Mouse (Mus musculus): ENCODE results near the gene Actl11.

The Actl11 gene

GRCm38 (mm10) chr9:107961881-107962280, 33.6 kb downstream of the Actl11 start:
- DNase-seq (ENCODE audit: low read depth, low spot score), result no peak

GRCm38 (mm10) chr9:107962916-107963315, 34.6 kb downstream of the Actl11 start:
- no peak for DNase-seq (ENCODE audit: low read depth, low spot score)

DNA sequence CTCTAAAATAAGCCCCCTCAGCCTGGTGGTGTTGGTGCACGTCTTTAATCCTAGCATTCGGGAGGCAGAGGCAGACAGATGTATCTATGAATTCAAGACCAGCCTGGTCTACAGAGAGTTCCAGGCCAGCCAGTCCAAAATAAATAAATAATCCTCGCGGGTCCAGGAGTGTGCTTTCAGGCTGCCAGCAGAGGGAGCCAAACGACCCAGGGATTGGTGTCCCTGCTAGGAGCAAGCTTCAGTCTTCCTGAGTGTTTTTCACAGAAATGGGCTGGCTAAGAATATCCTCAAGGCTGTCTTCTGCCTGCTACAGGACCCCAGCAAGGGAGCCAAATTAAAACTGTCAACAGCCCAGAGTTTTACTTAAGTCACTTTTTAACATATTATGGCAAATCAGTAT, 35.4 kb downstream of the Actl11 start:
- DNase-seq (ENCODE audit: low read depth, low spot score), result peak; percentile 85

GRCm38 (mm10) chr9:107964681-107965080, 36.4 kb downstream of the Actl11 start:
- DNase-seq (ENCODE audit: low read depth, low spot score), result no peak

DNA sequence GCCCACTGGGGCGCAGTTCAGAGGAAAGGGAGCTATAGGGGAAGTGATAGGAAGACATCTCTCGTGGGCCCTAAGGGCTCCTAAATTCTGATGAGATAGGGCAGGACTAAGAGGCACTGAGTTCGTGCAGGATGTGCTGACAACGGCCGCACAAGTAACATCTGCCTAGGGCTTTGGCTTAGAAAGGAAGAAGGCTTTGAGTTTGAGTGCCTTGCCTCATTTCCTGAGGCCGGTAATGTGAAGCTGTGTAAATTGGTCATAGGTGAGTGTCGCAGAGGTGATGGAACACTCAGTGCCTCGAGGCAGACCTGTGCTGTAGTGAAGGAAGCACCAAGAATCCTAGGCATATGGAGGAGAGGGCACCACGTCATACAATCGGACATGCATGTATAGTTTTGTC, 38.4 kb downstream of the Actl11 start:
- DNase-seq (ENCODE audit: low read depth, low spot score), result no peak

DNA sequence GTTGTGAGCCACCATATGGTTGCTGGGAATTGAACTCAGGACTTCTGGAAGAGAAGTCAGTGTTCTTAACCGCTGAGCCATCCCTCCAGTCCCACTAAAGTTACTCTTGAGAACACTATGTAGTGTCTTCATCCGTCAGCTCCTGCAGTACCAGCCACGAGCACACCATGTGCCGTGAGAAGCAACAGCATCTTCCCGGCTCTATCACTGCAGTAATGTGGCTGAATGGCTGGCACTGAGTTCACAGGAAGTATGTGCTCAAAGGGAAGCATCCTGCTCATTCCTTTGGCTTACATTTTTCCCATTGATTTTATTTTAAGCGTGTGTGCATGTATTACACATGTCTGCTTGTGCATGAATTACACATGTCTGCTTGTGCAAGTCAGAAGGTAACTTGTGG, 39.2 kb downstream of the Actl11 start:
- DNase-seq (ENCODE audit: low read depth, low spot score), result no peak

DNA sequence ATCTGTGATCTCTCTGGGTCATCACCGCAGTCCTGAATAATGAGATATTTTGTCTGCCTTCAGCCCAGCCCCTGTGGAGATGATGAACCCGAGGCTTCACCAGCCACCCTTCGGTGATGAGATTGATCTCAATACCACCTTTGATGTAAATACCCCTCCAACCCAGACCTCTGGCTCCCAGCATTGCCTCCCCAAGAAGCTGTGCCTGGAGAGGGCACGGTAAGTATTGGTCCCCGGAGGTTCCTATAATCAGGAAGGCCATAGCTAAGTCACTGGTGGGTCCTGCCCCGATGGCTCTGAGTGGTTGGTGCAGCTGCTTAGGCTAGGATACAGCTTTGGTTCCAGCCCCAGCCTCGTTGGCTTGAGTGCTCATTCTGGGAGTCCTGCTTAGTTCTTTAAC, 40.3 kb downstream of the Actl11 start:
- DNase-seq (ENCODE audit: low read depth, low spot score), result no peak

DNA sequence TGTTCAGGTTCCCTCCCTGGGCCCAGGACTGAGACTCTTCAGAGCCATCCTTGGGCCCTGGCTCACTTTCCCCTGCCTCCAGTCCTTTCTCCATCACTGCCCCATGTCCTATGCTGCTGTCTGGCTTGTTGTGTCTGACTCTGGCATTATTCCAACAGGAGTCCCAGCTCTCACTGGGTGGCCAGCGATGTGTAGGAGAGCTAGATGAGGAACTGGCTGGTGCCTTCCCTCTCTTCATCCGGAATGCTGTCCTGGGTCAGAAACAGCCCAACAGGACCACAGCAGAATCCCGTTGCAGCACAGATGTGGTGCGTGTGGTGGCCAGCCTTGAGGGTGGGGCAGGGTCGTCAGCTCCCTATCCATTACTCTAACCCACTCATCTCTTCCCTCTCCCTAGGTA, 42.0 kb downstream of the Actl11 start:
- no peak for DNase-seq (ENCODE audit: low read depth, low spot score)

GRCm38 (mm10) chr9:107971690-107972541, 43.6 kb downstream of the Actl11 start:
- peak; percentile 66 for DNase-seq (ENCODE audit: low read depth, low spot score)

DNA sequence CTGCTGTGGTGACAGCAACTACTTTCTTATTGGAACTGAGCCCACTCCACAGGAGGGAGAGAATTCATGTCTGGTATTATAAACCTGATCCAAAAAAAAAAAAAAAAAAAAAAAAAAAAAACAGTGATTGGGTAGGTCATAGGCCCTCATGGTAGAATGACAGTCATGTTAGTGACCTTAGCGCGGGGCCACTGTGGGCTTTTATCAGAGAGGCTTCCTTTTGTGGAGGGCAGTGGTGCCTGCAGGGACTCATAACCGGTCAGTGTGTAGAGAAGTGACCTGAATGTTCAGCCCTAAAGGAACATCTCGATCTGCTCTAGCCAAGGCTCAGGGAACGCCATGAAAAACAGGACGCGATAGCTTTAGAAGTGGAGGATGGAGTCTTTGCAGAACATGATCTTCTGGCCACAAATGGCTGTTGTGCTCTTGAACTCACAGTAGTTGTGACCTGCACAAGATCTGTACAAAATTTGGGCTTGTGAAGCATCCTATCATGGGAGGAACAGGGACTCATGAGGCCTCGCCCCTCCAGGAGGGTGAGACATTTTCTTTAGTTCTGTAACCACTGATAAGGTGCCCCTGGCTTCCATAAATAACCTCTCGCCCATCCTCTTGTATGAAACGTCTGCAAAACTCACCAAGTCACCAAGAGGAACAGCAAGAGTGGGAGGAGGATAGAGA, 46.4 kb downstream of the Actl11 start:
- no peak for DNase-seq (ENCODE audit: low read depth, low spot score)

- peak; percentile 65 for DNase-seq (ENCODE audit: low read depth, low spot score)
These were observed 47.4 kb downstream of the Actl11 start, which contains the start of gene Uba7 for GRCm38 (mm10) chr9:107975399-107976386. Gene Uba7, plus strand, starts transcription at chr9:107975505.

GRCm38 (mm10) chr9:107978815-107979214, 50.5 kb downstream of the Actl11 start:
- DNase-seq (ENCODE audit: low read depth, low spot score), result no peak
